Mouse (Mus musculus) embryo, embryonic 9.5 days (tissue): ENCODE results near the gene Olfr1135.

Source experiments
- DNase-seq: peaks from one replicate; pipeline ENCODE4 v3.0.0-alpha.2; 2017; ENCODE audit errors: extremely low spot score

Gene Olfr1135

GRCm38 (mm10) chr2:87673564-87673963 lies at the start of gene Olfr1135:
TSS of gene Olfr1135 (minus strand) at chr2:87673664.
- DNase-seq, result no peak

DNA sequence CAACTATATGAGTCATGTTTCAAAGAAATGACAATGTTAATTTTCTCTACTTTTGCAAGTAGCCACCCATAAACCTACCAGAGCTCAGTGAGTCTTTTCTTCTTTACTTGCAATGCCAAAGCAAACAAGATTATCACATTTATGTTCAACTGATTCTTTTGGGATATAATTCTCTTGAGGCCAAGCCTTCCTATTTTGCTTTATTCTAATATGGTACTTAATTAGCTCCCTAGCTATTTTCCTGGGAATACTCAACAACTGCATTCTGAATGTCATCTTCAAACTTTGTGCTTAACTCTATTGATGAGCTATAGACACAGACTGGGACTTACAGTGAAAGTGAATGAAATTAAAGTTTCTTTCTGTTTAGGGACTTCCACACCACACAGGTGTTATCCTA lies 39.6 kb upstream of the Olfr1135 start, which contains the start of gene Olfr1137:
TSS of gene Olfr1137 (minus strand) at position 101 of the 400 bp plus-strand sequence.
- no peak for DNase-seq

- DNase-seq, result no peak
Observed at GRCm38 (mm10) chr2:87693847-87694246, 20.4 kb upstream of the Olfr1135 start, which contains the start of gene Olfr1136. TSS of gene Olfr1136 (minus strand) at chr2:87693947.

DNA sequence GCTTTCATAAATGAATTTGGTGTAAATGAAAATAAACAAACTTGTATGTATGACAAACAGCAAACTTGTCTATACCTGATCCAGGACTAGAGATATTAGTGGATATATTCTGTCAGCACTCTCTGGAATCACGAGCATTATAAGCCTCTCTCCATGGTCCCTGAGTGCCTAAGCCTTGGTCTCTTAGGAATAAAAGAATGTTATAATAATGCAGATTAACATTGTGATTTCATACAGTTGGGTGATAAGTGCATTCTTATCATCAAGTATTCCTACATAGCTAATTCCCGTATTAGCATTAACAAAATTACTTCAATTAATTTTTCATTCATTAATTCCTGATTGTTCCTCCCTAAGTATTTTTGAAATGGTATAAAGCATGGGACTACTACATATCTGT lies 15.1 kb downstream of the Olfr1135 start, which contains the start of gene Olfr1134:
TSS of gene Olfr1134 (minus strand) at position 101 of the 400 bp plus-strand sequence.
- no peak for DNase-seq

- DNase-seq, result no peak
Observed at GRCm38 (mm10) chr2:87647274-87647673, 26.2 kb downstream of the Olfr1135 start, which contains the start of gene Olfr1133. TSS of gene Olfr1133 (minus strand) at chr2:87647374.

- DNase-seq, result no peak
Observed at GRCm38 (mm10) chr2:87642441-87642840, 31.0 kb downstream of the Olfr1135 start.

- no peak for DNase-seq
Observed at GRCm38 (mm10) chr2:87637435-87637834, 36.0 kb downstream of the Olfr1135 start, which contains the start of gene Olfr1132. TSS of gene Olfr1132 (minus strand) at chr2:87637535.

- DNase-seq, result no peak
Observed at GRCm38 (mm10) chr2:87626804-87627203, 46.7 kb downstream of the Olfr1135 start, which contains the start of gene Olfr1131. TSS of gene Olfr1131 (plus strand) at chr2:87627104.
